In the genomic region with DNA sequence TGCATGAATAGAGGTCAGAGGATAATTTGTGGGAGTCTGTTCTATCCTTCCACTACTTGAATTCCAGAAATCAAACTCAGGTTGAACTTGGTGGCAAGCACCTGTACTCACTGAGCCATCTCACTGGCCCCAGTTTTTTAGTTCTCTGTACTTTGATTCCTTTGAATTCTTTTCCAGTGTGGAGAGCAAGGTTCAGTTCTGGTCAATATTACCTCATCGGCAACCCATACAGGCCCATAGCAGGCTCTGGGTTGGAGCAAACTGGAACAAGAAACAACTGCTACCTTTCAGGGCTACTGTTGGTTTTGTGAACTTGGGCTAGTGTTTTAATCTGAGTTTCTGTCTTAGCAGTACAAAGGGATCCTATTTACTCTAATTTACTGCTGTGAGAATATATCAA, we compare ENCODE assay signal across 25 mouse cellular contexts.
A peak's percentile ranks its signal among the peaks of the same experiment; 100 is the strongest.
DNase-seq lines count a peak whose midpoint lies in the region; ATAC-seq and TF ChIP-seq lines count a peak whose summit lies in the region.
"Had no signal": no experiment of that assay in that cellular context is flagged by ENCODE, and none has a peak within 500 bp of the region (broad histone marks: within the 10 kb centered on the region; RNA-seq: fewer than 3 reads in every experiment).

No protein-coding gene starts in this region.

- peak; percentile 41 for DNase-seq in kidney, adult 9 months
- DNase-seq in kidney, postnatal 36 days: no peak
- DNase-seq in liver, embryonic 13.5 days: no peak
- peak in 1 of 3 experiments; percentile 32 for DNase-seq in liver, embryonic 14.5 days (ENCODE audit: low read depth in 3 of 3, low spot score in 3 of 3)
- DNase-seq in liver, postnatal 0 days: peak; percentile 23
- no peak for DNase-seq in ovary, postnatal 10 days (ENCODE audit: low spot score)
- DNase-seq: adrenal gland, adult 2 months; adrenal gland, postnatal 14 days; cerebellum, adult 11 months; cerebellum, adult 2 months; cerebellum, adult 9-11 months; cerebellum, postnatal 25 days; forebrain, postnatal 0 days; gastrocnemius, postnatal 25 days; heart, adult 18-20 months; heart, postnatal 10 days; heart, postnatal 36 days had no signal

- peaks cover 3% of the 10 kb centered on the region; the same call in 1 of the 2 replicates for H3K4me1 ChIP-seq in liver, embryonic 13.5 days (replicated peaks)
- H3K4me1 ChIP-seq in liver, embryonic 14.5 days (replicated peaks; ENCODE audit: control insufficient read depth in 2 of 2, insufficient read depth in 2 of 2, low read length in 1 of 2): no peaks in the 10 kb centered on the region; a peak in 1 of 4 replicates
- H3K4me1 ChIP-seq in liver, postnatal 0 days (ENCODE audit: insufficient read depth): no peaks in the 10 kb centered on the region
- H3K4me1 ChIP-seq: embryonic facial prominence, embryonic 12.5 days; embryonic facial prominence, embryonic 15.5 days; hindbrain, embryonic 10.5 days; hindbrain, embryonic 13.5 days had no signal

- no peaks in the 10 kb centered on the region for H3K9me3 ChIP-seq in liver, embryonic 13.5 days (replicated peaks)
- H3K9me3 ChIP-seq in liver, embryonic 14.5 days (ENCODE audit: control insufficient read depth, low read length): no peaks in the 10 kb centered on the region
- H3K9me3 ChIP-seq in liver, postnatal 0 days (ENCODE audit: low read length): no peaks in the 10 kb centered on the region
- H3K9me3 ChIP-seq: embryonic facial prominence, embryonic 12.5 days; embryonic facial prominence, embryonic 15.5 days; heart, embryonic 12.5 days; heart, embryonic 15.5 days; hindbrain, embryonic 10.5 days; hindbrain, embryonic 13.5 days had no signal

- H3K27me3 ChIP-seq in liver, embryonic 13.5 days: no peaks in the 10 kb centered on the region
- H3K27me3 ChIP-seq in liver, embryonic 14.5 days (ENCODE audit: control insufficient read depth, insufficient read depth, low read length): no peaks in the 10 kb centered on the region
- no peaks in the 10 kb centered on the region for H3K27me3 ChIP-seq in liver, postnatal 0 days (ENCODE audit: insufficient read depth, low read length)
- H3K27me3 ChIP-seq: embryonic facial prominence, embryonic 12.5 days; embryonic facial prominence, embryonic 15.5 days; heart, embryonic 12.5 days; heart, embryonic 15.5 days; hindbrain, embryonic 13.5 days had no signal

- H3K4me3 ChIP-seq in liver, embryonic 13.5 days (replicated peaks): no peak overlapping the region
- no peak overlapping the region for H3K4me3 ChIP-seq in liver, embryonic 14.5 days (ENCODE audit: insufficient read depth in 1 of 2, low read depth in 2 of 2, low read length in 2 of 2)
- no peak overlapping the region for H3K4me3 ChIP-seq in liver, postnatal 0 days (ENCODE audit: low read depth, low read length)
- H3K4me3 ChIP-seq: embryonic facial prominence, embryonic 12.5 days; embryonic facial prominence, embryonic 15.5 days; heart, embryonic 12.5 days; heart, embryonic 15.5 days; hindbrain, embryonic 10.5 days; hindbrain, embryonic 13.5 days had no signal

- TF ChIP-seq CTCF in liver, embryonic 14.5 days (IDR thresholded peaks at IDR 0.05; ENCODE audit: low read depth): no peak
- no peak for TF ChIP-seq CTCF in liver, postnatal 0 days (IDR thresholded peaks at IDR 0.05; ENCODE audit: low read depth)

- no peak overlapping the region for H3K9ac ChIP-seq in liver, embryonic 13.5 days
- H3K9ac ChIP-seq in liver, embryonic 14.5 days (replicated peaks): no peak overlapping the region
- H3K9ac ChIP-seq in liver, postnatal 0 days (replicated peaks): no peak overlapping the region
- H3K9ac ChIP-seq: embryonic facial prominence, embryonic 12.5 days; embryonic facial prominence, embryonic 15.5 days; forebrain, postnatal 0 days; heart, embryonic 12.5 days; heart, embryonic 15.5 days; hindbrain, embryonic 13.5 days had no signal

- H3K36me3 ChIP-seq in liver, embryonic 13.5 days: no peaks in the 10 kb centered on the region
- no peaks in the 10 kb centered on the region for H3K36me3 ChIP-seq in liver, embryonic 14.5 days (replicated peaks; ENCODE audit: control insufficient read depth, insufficient read depth, low read depth)
- no peaks in the 10 kb centered on the region for H3K36me3 ChIP-seq in liver, postnatal 0 days (replicated peaks; ENCODE audit: insufficient read depth, low read length)
- H3K36me3 ChIP-seq: embryonic facial prominence, embryonic 12.5 days; embryonic facial prominence, embryonic 15.5 days; heart, embryonic 12.5 days; heart, embryonic 15.5 days; hindbrain, embryonic 10.5 days; hindbrain, embryonic 13.5 days had no signal

- TF ChIP-seq EP300 in liver, embryonic 14.5 days (IDR thresholded peaks at IDR 0.05; ENCODE audit: low read depth): no peak
- no peak for TF ChIP-seq EP300 in liver, postnatal 0 days (IDR thresholded peaks at IDR 0.05; ENCODE audit: low read depth)

- peak; percentile 77 for ATAC-seq in liver, embryonic 13.5 days (ENCODE audit: low read depth)
- 0 out of 2 replicates have a peak, but pooled peaks have one; percentile 26 for ATAC-seq in liver, embryonic 14.5 days (ENCODE audit: insufficient read depth)
- peak; percentile 97 for ATAC-seq in liver, postnatal 0 days
- ATAC-seq: CD4-positive, CD25-positive, alpha-beta regulatory T cell, adult 4 months; forebrain, embryonic 14.5 days; forebrain, postnatal 0 days had no signal

- 77% methylated on average over 1 of the region's 1 CpGs for WGBS in liver, embryonic 13.5 days (ENCODE audit: insufficient replicate concordance)
- 81% methylated on average over 1 of the region's 1 CpGs for WGBS in liver, embryonic 14.5 days (ENCODE audit: insufficient replicate concordance)
- 82% methylated on average over 1 of the region's 1 CpGs for WGBS in liver, postnatal 0 days (ENCODE audit: insufficient replicate concordance)

- H3K4me2 ChIP-seq in liver, embryonic 13.5 days: no peak overlapping the region
- no peak overlapping the region for H3K4me2 ChIP-seq in liver, embryonic 14.5 days (ENCODE audit: low read depth)
- no peak overlapping the region for H3K4me2 ChIP-seq in liver, postnatal 0 days (ENCODE audit: low read depth, low read length)
- H3K4me2 ChIP-seq: embryonic facial prominence, embryonic 12.5 days; embryonic facial prominence, embryonic 15.5 days; heart, embryonic 15.5 days; hindbrain, embryonic 13.5 days had no signal

- no peak overlapping the region for H3K27ac ChIP-seq in liver, embryonic 13.5 days
- H3K27ac ChIP-seq in liver, embryonic 14.5 days: no peak overlapping the region
- peak overlapping the region; percentile 17; the same call in 1 of the 2 replicates for H3K27ac ChIP-seq in liver, postnatal 0 days (ENCODE audit: low read depth)
- H3K27ac ChIP-seq: embryonic facial prominence, embryonic 12.5 days; embryonic facial prominence, embryonic 15.5 days; heart, embryonic 15.5 days; hindbrain, embryonic 10.5 days; hindbrain, embryonic 13.5 days had no signal

Comparison
In these comparisons a context has a peak if more than half of its experiments do, and no peak if none do; other contexts are left out.
1. DNase-seq: peak in kidney, adult 9 months (single experiment) and liver, postnatal 0 days (single experiment); none in kidney, postnatal 36 days (0 of 2), liver, embryonic 13.5 days (single experiment) and ovary, postnatal 10 days (single experiment).
2. ATAC-seq: peak in every context shown above with its lines; median percentile 97 in liver, postnatal 0 days; 77 in liver, embryonic 13.5 days; 26 in liver, embryonic 14.5 days.